Mouse (Mus musculus) layer of hippocampus, adult 18-20 months (tissue): ENCODE results near the gene Serpina3b. TPM values are rescaled to one million over a fixed set of nuclear protein-coding genes. Genes with fewer than 3 reads are reported as not detected.
A peak's percentile ranks its signal among the peaks of the same experiment; 100 is the strongest.
"Not testable (repeated sequence)": the region's sequence is repeated elsewhere in the genome, so short reads cannot be mapped to it uniquely, and the experiment has no call there.

Experiments used
- DNase-seq, 2 experiments: peaks; one replicate each; pipeline ENCODE4 v3.0.0; 2022; ENCODE audit warnings: low spot score in 2 of 2
- long read RNA-seq: library from polyadenylated mRNA; stranded (forward); transcript quantifications from one replicate; pipeline ENCODE4 v2.0.0, GENCODE M21; 2021
- total RNA-seq, 2 experiments: library from RNA; stranded (reverse); gene quantifications; 2 replicates each; pipeline ENCODE4 v1.2.3; 2021

Serpina3b gene
- not detected for total RNA-seq
- long read RNA-seq, result 0 reads

GRCm38 (mm10) chr12:104127696-104128095, at the start of gene Serpina3b:
TSS of gene Serpina3b (plus strand) at chr12:104127996.
- no peak for DNase-seq

DNA sequence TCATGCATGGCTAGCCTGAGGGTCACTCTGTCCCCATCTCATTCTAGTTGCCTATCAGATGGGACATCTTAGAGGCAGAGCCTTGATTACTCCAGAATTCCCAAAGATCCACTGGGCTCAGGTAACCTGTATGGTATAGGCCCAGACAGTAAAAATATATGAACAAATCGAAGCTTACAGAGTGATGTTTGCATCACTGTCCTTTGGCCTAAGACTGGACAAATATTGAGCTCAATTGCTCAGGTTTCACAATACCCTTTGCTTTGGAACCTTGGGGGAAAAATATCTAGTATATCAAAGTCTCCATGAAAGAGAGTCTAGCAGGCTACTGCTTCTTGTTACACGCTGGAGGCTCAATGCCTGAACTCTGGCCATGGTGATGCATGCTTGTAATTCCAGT, 37.7 kb upstream of the Serpina3b start:
- DNase-seq, result no peak

DNA sequence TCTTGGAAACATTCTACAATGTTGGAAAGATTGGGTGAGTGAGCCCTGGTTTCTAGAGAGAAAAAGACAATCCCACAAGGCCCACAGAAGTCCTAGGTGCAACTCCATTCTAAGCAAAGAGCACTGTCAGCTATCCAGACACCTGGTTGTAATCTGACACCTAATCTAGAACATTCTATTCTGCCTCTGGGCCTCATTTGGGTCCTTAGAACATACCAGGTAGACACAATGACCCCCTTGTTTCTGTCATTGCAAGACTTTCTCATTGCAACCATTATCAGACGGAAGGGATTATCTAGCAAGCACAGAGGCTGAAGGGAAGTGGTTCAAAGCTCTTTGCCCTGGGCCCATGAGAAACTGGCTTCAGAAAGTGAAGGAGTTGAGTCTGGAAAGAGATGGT, 36.5 kb upstream of the Serpina3b start:
- no peak for DNase-seq

DNA sequence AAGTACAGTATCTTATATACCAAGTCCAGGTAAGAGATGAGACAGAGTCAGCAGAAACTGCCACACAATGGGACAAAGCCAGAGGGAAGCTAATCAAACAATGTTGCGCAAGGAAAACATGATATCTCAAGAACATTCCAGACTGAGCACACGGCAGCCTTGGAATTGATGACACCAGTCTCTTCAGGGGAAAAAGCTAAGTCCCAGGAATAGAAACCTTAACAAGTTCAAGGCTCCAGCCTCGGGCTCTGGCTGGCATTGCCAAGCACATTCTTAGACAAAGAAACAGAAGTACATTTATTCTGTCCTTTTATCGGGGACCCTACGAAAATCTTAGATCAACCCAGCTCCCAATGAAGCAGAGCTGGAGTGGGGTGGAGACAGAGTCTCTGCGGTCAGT, 27.0 kb upstream of the Serpina3b start, which contains the start of gene Serpina5:
Gene Serpina5 (plus strand): TSS at position 346 of the 400 bp plus-strand sequence.
- DNase-seq, result no peak

DNA sequence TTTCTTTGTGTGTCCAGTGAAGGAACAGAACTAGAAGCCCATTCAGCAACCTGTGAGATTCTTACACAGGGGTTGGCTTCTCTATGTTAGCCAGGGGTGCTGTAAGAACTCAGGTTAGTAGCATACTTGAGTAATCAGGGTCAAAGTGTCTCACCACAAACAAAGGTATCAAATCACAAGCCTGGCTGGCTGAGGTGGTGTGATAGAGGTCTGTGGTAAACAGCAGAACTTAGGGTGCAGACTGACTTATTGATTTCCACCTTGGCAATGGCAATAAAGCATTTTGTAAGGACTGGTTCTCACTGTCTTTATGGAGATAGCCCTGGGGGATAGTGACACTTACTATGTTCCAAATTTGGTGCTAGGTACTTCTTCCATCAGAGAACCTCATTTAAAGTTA, 21.9 kb upstream of the Serpina3b start:
- DNase-seq, result no peak

DNA sequence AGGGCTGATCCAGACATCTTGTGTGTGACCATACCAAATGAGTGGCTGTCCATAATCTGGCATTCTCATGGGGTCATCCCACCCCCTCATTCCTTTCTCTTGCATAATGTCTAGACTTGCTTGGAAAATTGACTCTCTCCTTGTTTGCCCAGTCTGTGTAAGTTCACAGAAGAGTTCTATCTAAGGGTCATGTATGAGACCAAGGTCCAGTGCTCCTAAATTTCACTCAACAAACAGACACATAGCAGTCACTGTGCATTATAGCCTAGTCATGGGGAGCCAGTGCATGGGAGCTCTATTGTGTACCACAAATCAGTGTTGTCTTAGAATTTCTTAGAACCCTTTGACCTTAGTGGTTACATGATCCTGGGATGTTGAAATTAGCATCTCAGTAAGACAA, 20.9 kb upstream of the Serpina3b start:
- DNase-seq, result no peak

- no peak for DNase-seq
Observed at GRCm38 (mm10) chr12:104108507-104108906, 19.3 kb upstream of the Serpina3b start.

- not testable (repeated sequence) for DNase-seq
Observed at GRCm38 (mm10) chr12:104112333-104112732, 15.5 kb upstream of the Serpina3b start, which contains the start of gene Serpina3a. TSS of gene Serpina3a (plus strand) at chr12:104112724.

DNA sequence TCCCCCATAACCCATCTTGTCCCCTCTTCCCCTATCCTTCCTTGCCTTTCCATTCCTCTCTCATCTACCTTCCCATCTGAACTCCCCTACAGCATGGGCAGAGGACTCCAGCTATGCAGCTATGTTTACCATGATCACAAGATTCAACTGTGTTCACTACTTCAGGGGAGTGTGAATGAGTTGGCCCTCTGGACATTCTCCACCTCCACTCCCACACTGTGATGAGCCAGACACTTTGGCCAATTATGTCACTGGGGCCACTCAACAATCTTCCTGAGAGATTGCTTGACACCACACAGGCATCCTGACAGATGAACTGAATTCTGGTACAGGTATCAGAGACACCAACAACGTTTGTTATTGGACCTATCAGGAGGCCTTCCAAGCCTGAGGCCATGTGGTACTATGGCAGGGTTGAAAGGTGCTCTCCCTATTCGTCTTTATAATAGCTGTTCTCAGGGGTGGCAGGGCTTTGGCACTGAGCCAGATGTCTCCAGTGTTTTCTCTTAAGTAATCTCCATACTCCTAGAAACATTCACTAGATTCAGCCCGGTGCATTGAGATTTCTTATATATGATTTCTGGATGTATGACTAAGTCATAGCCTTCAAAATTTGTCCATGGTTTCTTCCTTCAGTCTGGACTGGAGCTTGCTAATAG, 12.7 kb upstream of the Serpina3b start:
- DNase-seq, result no peak

DNA sequence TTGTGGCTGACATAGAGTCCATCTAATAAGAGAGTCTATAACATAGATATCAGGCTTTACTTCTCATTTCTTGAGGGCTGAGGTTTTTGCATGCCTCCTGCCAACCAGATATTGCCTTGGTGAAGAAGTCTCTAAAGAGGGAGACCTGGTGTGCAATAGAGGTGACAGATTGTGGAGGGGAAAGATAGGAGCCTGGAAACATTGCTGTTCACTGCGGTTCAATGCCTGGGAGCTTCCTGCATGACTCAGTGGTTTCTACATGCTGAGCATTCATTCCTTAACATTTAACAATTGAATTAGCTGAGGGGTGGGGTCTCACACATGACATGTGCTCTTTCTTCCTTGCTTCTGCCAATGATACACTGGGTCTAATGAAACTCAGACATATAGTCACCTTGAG, 4.7 kb upstream of the Serpina3b start:
- no peak for DNase-seq

DNA sequence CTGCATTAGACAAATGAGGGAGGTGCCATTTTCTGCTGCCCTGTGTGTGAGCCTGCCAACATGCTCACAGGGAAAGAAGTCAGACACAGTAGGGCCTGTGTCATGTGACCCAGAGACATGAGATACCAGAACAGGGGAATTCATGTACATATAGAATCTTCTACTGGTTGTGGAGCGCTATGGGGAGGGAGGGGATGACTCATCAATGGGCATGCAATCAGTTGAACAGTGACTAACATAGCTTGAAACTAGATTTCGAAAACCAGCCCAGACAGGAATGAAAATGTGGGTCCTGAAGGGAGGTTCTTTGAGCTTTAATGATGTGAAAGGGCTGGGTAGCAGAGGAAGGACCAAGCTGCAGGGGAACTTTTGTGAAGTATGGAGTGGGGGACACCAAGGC, 3.8 kb upstream of the Serpina3b start:
- DNase-seq, result peak in 1 of 2 experiments; percentile 5

GRCm38 (mm10) chr12:104125021-104125560, 2.7 kb upstream of the Serpina3b start:
- no peak for DNase-seq

GRCm38 (mm10) chr12:104131041-104131440, 3.2 kb downstream of the Serpina3b start:
- no peak for DNase-seq

GRCm38 (mm10) chr12:104138216-104138615, 10.4 kb downstream of the Serpina3b start:
- no peak for DNase-seq

- DNase-seq, result no peak
Observed at GRCm38 (mm10) chr12:104140543-104141103, 12.8 kb downstream of the Serpina3b start.

DNA sequence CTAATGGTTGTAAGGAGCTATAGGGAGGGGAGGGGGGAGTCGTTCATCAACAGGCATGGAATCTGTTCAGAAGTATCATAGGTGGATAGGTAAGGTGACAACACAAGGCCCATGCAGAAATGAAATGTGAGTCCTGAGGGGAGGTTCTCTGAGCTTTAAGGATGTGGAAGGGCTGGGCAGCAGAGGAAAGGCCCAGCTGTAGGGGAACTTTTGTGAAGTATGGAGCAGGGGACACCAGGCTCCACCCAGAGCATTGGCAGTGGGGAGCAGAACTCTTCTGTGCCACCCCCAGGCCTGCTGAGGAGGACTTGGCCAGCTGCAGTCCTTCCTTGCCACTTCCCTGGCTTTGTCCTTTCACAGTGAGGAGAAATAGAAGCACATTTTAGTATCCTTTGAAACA, 13.7 kb downstream of the Serpina3b start:
- no peak for DNase-seq

DNA sequence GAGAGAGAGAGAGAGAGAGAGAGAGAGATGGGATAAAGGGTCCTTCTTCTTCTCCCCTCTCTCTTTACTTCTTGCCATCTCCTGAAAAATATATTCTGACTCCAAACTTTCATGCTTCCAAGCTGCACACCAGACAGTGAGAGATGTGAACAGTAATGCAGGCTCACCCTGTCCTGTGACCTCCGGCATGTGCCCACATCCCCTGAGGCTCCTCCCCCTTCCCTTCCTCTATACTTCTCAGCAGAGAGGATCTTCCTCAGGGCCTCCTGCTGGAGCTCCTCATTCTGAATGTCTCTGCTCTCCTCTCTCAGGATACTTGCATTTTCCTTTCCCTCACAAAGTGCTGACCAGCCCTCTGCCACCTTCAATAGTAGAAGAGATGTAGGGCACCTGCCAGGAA, 14.6 kb downstream of the Serpina3b start:
- no peak for DNase-seq

- DNase-seq, result no peak
Observed at GRCm38 (mm10) chr12:104143286-104143685, 15.5 kb downstream of the Serpina3b start.

DNA sequence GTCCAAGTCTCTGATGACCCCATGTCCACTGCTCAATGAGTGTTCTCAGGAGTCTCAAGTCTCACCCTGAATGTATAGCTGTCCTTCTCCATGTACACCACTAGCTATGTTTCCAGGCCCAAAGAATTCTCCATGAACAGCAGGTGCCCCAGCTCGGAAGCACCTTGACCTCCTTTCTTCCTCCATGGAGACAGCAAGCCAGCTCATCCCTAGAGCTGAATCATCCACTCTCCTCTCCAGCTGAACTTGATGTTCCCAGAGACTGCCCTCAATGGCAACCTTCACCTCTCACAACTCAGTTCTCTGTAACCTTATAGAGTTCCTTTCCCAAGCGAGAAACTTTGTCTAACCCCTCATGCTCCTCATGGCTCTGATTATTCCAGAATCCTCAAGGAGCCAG, 17.8 kb downstream of the Serpina3b start:
- DNase-seq, result no peak

DNA sequence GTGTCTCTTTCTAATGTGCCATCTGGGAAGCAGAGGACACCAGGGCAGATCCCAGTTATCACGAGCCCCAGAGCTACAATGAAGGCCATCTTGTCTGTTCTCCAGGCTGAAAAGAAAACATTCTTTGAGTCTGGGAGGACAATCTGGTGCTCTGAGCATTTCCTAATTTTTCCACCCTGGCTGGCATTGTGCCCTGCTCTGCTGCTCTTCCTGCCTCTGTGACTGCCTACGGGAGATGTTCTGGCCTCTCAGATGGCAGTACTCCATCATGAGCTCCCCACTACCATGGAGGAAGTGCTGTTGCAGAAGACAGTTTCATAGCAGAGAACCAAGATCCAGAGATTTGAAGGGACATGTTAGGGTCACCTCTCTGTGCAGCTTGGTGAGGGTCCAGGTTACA, 24.2 kb downstream of the Serpina3b start:
- peak; percentile 22 to 62 for DNase-seq

DNA sequence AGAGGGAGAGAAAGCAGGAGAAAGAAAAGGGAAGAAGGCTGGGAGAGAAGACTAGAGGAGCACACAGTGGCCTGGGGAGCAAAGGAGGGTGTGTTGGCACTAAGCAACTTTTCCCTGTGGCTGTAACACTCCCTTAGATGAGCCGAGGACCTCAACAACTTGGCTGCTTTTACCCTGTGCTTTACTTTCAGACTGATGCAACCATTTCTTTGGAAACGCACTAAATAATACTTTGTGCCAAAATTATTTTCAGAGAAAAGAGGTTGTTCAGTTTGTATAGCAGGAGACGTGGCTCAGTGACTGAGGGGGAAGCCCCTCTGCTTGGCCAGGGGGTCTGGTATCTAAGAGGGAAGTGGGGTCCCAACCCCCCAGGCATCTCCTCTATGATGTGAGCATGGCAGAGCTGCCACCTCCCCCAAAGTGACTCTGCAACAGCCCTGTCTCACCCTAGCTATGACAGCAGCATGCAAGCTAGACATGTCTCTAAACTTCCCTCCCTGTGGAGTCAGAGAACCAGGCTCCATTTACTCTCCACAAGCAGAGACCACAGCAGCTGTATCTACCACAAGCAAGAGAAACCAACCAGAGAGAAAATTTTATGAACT, 25.3 kb downstream of the Serpina3b start:
- DNase-seq, result no peak

- DNase-seq, result no peak
Observed at GRCm38 (mm10) chr12:104153656-104154055, 25.9 kb downstream of the Serpina3b start, which contains the start of gene Serpina3c. TSS of gene Serpina3c (minus strand) at chr12:104153870.
